Mouse (Mus musculus) CH12.LX (cell line): ENCODE results near the gene Herc6. TPM values are rescaled to one million over a fixed set of nuclear protein-coding genes. Genes with fewer than 3 reads are reported as not detected.
"Not testable (repeated sequence)": the region's sequence is repeated elsewhere in the genome, so short reads cannot be mapped to it uniquely, and the experiment has no call there.

Experiments used
- DNase-seq: peaks from one replicate; pipeline ENCODE4 v3.0.0-alpha.2; 2013; ENCODE audit errors: extremely low read depth
- H3K27ac ChIP-seq: 2 replicates; pipeline ENCODE4 v1.5.1; 2012; ENCODE audit warnings: low read depth, mild to moderate bottlenecking, control low read depth, moderate library complexity; ENCODE audit not compliant: insufficient read depth
- H3K27me3 ChIP-seq: replicated peaks from 2 replicates; pipeline ENCODE3; 2012; ENCODE audit warnings: inconsistent platforms
- H3K36me3 ChIP-seq, 2 experiments: replicated peaks in 1 of 2; 2 replicates each; pipeline versions ENCODE3 to v1.6.1; 2012; ENCODE audit warnings: inconsistent platforms in 1 of 2, low read length in 1 of 2, mild to moderate bottlenecking in 1 of 2, mixed read lengths in 1 of 2, moderate library complexity in 1 of 2; ENCODE audit not compliant: control insufficient read depth in 1 of 2, insufficient read depth in 1 of 2
- H3K4me1 ChIP-seq, 2 experiments: 2 replicates each; pipeline ENCODE4 v1.6.1; 2012; ENCODE audit warnings: inconsistent platforms in 1 of 2, moderate library complexity in 1 of 2; ENCODE audit not compliant: insufficient read depth in 2 of 2, control insufficient read depth in 1 of 2
- H3K4me2 ChIP-seq: 2 replicates; pipeline ENCODE4 v1.6.1; 2012; ENCODE audit warnings: low read depth, mild to moderate bottlenecking, control low read depth; ENCODE audit not compliant: poor library complexity, insufficient read depth, severe bottlenecking
- H3K4me3 ChIP-seq, 3 experiments: fragments of 150-350 bp in 1 of 3; sonication (generic) in 1 of 3; replicated peaks in 1 of 3; 2 replicates each; pipeline versions ENCODE3 to v1.5.1; 2011 to 2012; ENCODE audit warnings: low read depth in 2 of 3, low read length in 2 of 3, mild to moderate bottlenecking in 2 of 3, moderate library complexity in 2 of 3, control low read depth in 1 of 3, improper control_type of control experiment in 1 of 3, inconsistent platforms in 1 of 3, mixed read lengths in 1 of 3; ENCODE audit not compliant: poor library complexity in 1 of 3
- H3K79me2 ChIP-seq: replicated peaks from 2 replicates; pipeline ENCODE4 v1.6.1; 2012; ENCODE audit warnings: mild to moderate bottlenecking, moderate library complexity; ENCODE audit not compliant: control insufficient read depth, poor library complexity, insufficient read depth, severe bottlenecking; ENCODE audit errors: extremely low read depth
- H3K9ac ChIP-seq: 2 replicates; pipeline ENCODE4 v1.6.1; 2012; ENCODE audit warnings: low read depth, mild to moderate bottlenecking, control low read depth, moderate library complexity; ENCODE audit not compliant: insufficient read depth
- H3K9me3 ChIP-seq: replicated peaks from 2 replicates; pipeline ENCODE3; 2012; ENCODE audit warnings: low read length, inconsistent platforms, mixed read lengths
- BHLHE40 ChIP-seq: IDR thresholded peaks from 2 replicates; pipeline ENCODE4 v1.6.1; 2011; ENCODE audit warnings: mild to moderate bottlenecking, low read depth, low read length, improper control_type of control experiment
- CHD1 ChIP-seq: IDR thresholded peaks from 2 replicates; pipeline ENCODE4 v1.6.1; 2012; ENCODE audit warnings: low read depth, low read length, improper control_type of control experiment, inconsistent platforms
- CHD2 ChIP-seq: IDR thresholded peaks from 2 replicates; pipeline ENCODE4 v1.6.1; 2011; ENCODE audit warnings: low read length, improper control_type of control experiment
- CTCF ChIP-seq, 2 experiments: IDR thresholded peaks in 1 of 2; conservative IDR thresholded peaks in 1 of 2; 2 replicates each; pipeline ENCODE4 v1.5.1; 2011 to 2012; ENCODE audit warnings: low read depth in 2 of 2, low read length in 2 of 2, improper control_type of control experiment in 1 of 2, inconsistent platforms in 1 of 2, mild to moderate bottlenecking in 1 of 2, moderate library complexity in 1 of 2
- ELF1 ChIP-seq: IDR thresholded peaks from 2 replicates; pipeline ENCODE4 v1.6.1; 2014; ENCODE audit warnings: low read depth, mild to moderate bottlenecking, inconsistent platforms, low read length, improper control_type of control experiment
- EP300 ChIP-seq: IDR thresholded peaks from 2 replicates; pipeline ENCODE4 v1.6.1; 2011; ENCODE audit warnings: low read length, improper control_type of control experiment
- GABPA ChIP-seq: IDR thresholded peaks from 2 replicates; pipeline ENCODE4 v1.6.1; 2012; ENCODE audit warnings: low read depth, low read length, improper control_type of control experiment, inconsistent platforms; ENCODE audit not compliant: insufficient replicate concordance
- HCFC1 ChIP-seq: IDR thresholded peaks from 2 replicates; pipeline ENCODE4 v1.6.1; 2012; ENCODE audit warnings: low read depth, mild to moderate bottlenecking, inconsistent platforms, low read length, improper control_type of control experiment
- IRF4 ChIP-seq: IDR thresholded peaks from 2 replicates; pipeline ENCODE4 v1.6.1; 2014; ENCODE audit warnings: low read depth, mild to moderate bottlenecking, inconsistent platforms, low read length, improper control_type of control experiment
- KAT2A ChIP-seq: IDR thresholded peaks from 2 replicates; pipeline ENCODE4 v1.6.1; 2012; ENCODE audit warnings: low read length, improper control_type of control experiment, inconsistent platforms; ENCODE audit not compliant: insufficient replicate concordance
- MAX ChIP-seq: IDR thresholded peaks from 2 replicates; pipeline ENCODE4 v1.6.1; 2011; ENCODE audit warnings: low read length, improper control_type of control experiment
- MEF2A ChIP-seq: IDR thresholded peaks from 2 replicates; pipeline ENCODE4 v1.6.1; 2014; ENCODE audit warnings: low read depth, mild to moderate bottlenecking, inconsistent platforms, low read length, improper control_type of control experiment, borderline replicate concordance
- MXI1 ChIP-seq: IDR thresholded peaks from 2 replicates; pipeline ENCODE4 v1.6.1; 2011; ENCODE audit warnings: mild to moderate bottlenecking, low read depth, low read length, improper control_type of control experiment
- MYC ChIP-seq: IDR thresholded peaks from 2 replicates; pipeline ENCODE4 v1.6.1; 2011; ENCODE audit warnings: low read depth, mild to moderate bottlenecking, improper control_type of control experiment, low read length
- NELFE ChIP-seq: IDR thresholded peaks from 2 replicates; pipeline ENCODE4 v1.6.1; 2011; ENCODE audit warnings: low read depth, low read length, improper control_type of control experiment
- PAX5 ChIP-seq: IDR thresholded peaks from 2 replicates; pipeline ENCODE4 v1.6.1; 2012; ENCODE audit warnings: low read length, inconsistent platforms, mixed read lengths
- POLR2A ChIP-seq: IDR thresholded peaks from 2 replicates; pipeline ENCODE4 v1.6.1; 2011; ENCODE audit warnings: low read depth, mild to moderate bottlenecking, improper control_type of control experiment, low read length
- POLR2AphosphoS2 ChIP-seq: IDR thresholded peaks from 2 replicates; pipeline ENCODE4 v1.6.1; 2011; ENCODE audit warnings: low read depth, low read length, improper control_type of control experiment
- UBTF ChIP-seq: IDR thresholded peaks from 2 replicates; pipeline ENCODE4 v1.6.1; 2012; ENCODE audit warnings: low read depth, mild to moderate bottlenecking, inconsistent platforms, low read length, improper control_type of control experiment, moderate library complexity
- USF2 ChIP-seq: conservative IDR thresholded peaks from 2 replicates; pipeline ENCODE4 v1.6.1; 2011; ENCODE audit warnings: low read depth, low read length, improper control_type of control experiment
- ZKSCAN1 ChIP-seq: IDR thresholded peaks from 2 replicates; pipeline ENCODE4 v1.6.1; 2012; ENCODE audit warnings: low read depth, inconsistent platforms, low read length, improper control_type of control experiment, borderline replicate concordance
- ZNF384 ChIP-seq: IDR thresholded peaks from 2 replicates; pipeline ENCODE4 v1.6.1; 2012; ENCODE audit warnings: low read depth, low read length, improper control_type of control experiment, inconsistent platforms
- dilution Hi-C: fragments of 300-500 bp; cut with MboI; formaldehyde crosslinking; loops from 2 replicates; pipeline ENCODE4 v1.14.3; 2020; ENCODE audit warnings: low sequenced_read_pairs; ENCODE audit not compliant: extremely low pct_unique_long_range_greater_than_20kb, extremely low pct_ligation_motif_present
- in situ Hi-C: fragments of 300-500 bp; cut with MboI; formaldehyde crosslinking; loops from 3 replicates; pipeline ENCODE4 v1.14.3; 2019; ENCODE audit warnings: low sequenced_read_pairs, low pct_ligation_motif_present, low pct_unique_long_range_greater_than_20kb, mixed read lengths
- polyA plus RNA-seq: library from polyadenylated mRNA; unstranded; fragments of >175 nt; gene quantifications from 2 replicates; pipeline ENCODE4 v1.2.1, GENCODE M21; 2012; ENCODE audit warnings: low read depth; ENCODE audit not compliant: insufficient read length
- total RNA-seq, 2 experiments: library from RNA; depleted of rRNA; stranded (reverse); fragments of 300-350 nt in 1 of 2; fragments of >200 nt in 1 of 2; gene quantifications; 2 replicates each; pipeline ENCODE4 v1.2.3; 2012 to 2014

Gene Herc6
- total and polyA plus RNA-seq, 3 experiments = 9.0 to 18.9 (median 14.4) TPM

GRCm38 (mm10) chr6:57541737-57542335 is 39.0 kb upstream of the Herc6 start:
- no peak overlapping the region for H3K4me3 ChIP-seq
- TF ChIP-seq HCFC1 = peak; percentile 68
- TF ChIP-seq IRF4 = no peak
- TF ChIP-seq, all 38 proteins: peak for 1
- H3K9ac ChIP-seq = no peak overlapping the region
- H3K27ac ChIP-seq = no peak overlapping the region
- in situ Hi-C loops = no loop called here
- peaks cover 0 to 6% of the 10 kb centered on the region in 2 experiments; a peak in 1 of 4 replicates for H3K4me1 ChIP-seq
- no peaks in the 10 kb centered on the region for H3K36me3 ChIP-seq
- DNase-seq = no peak
- dilution Hi-C loops = no loop called here
- H3K9me3 ChIP-seq = no peaks in the 10 kb centered on the region
- no peak overlapping the region for H3K4me2 ChIP-seq
- H3K27me3 ChIP-seq = no peaks in the 10 kb centered on the region
- no peaks in the 10 kb centered on the region for H3K79me2 ChIP-seq

- in situ Hi-C loops = not testable (repeated sequence)
These were observed 37.2 kb upstream of the Herc6 start for GRCm38 (mm10) chr6:57543591-57543990.

GRCm38 (mm10) chr6:57544866-57545265 is 35.9 kb upstream of the Herc6 start:
- Histone ChIP-seq H3K4me2 (no peak overlapping the region), H3K9ac (no peak overlapping the region), H3K4me3 (no peak overlapping the region), H3K9me3 (no peaks in the 10 kb centered on the region), H3K36me3 (no peaks in the 10 kb centered on the region), H3K27ac (no peak overlapping the region), H3K27me3 (no peaks in the 10 kb centered on the region), H3K79me2 (no peaks in the 10 kb centered on the region), H3K4me1 (peaks cover 0 to 6% of the 10 kb centered on the region in 2 experiments; a peak in 1 of 4 replicates)
- TF ChIP-seq MEF2A = no peak
- TF ChIP-seq MAX = no peak
- TF ChIP-seq ZKSCAN1 = no peak
- no peak for TF ChIP-seq POLR2AphosphoS2
- TF ChIP-seq BHLHE40 = no peak
- TF ChIP-seq MXI1 = no peak
- no peak for TF ChIP-seq UBTF
- no peak for TF ChIP-seq NELFE
- no peak for TF ChIP-seq CHD2
- TF ChIP-seq CTCF (conservative IDR thresholded peaks at IDR 0.05 in 1 of 2, IDR thresholded peaks at IDR 0.05 in 1 of 2; ENCODE audit: low read depth in 2 of 2, low read length in 2 of 2) = no peak
- no peak for TF ChIP-seq USF2
- TF ChIP-seq PAX5 = no peak
- TF ChIP-seq GABPA = no peak
- no peak for TF ChIP-seq KAT2A
- TF ChIP-seq MYC = no peak
- TF ChIP-seq CHD1 = no peak
- TF ChIP-seq ELF1 = no peak
- TF ChIP-seq EP300 = no peak
- no peak for TF ChIP-seq POLR2A
- TF ChIP-seq ZNF384 = no peak
- in situ Hi-C loops (no loop called here), dilution Hi-C loops (no loop called here)
- DNase-seq = no peak

More at GRCm38 (mm10) chr6:57543591-57543990, 37.2 kb upstream of the Herc6 start:
- DNase-seq, H3K4me3 ChIP-seq, H3K36me3 ChIP-seq, H3K27me3 ChIP-seq, H3K27ac ChIP-seq, H3K4me1 ChIP-seq, H3K9ac ChIP-seq, H3K4me2 ChIP-seq, H3K9me3 ChIP-seq, dilution Hi-C loops, H3K79me2 ChIP-seq: not testable (repeated sequence)
